In genomic region chr10:13842855-13843254, GRCm38 (mm10) we compare ENCODE assay signal across 11 mouse cellular contexts. TPM values are rescaled to one million over a fixed set of nuclear protein-coding genes. Genes with fewer than 3 reads are reported as not detected.
DNase-seq lines count a peak whose midpoint lies in the region; ATAC-seq lines count a peak whose summit lies in the region.
"Had no signal": no experiment of that assay in that cellular context is flagged by ENCODE, and none has a peak within 500 bp of the region (broad histone marks: within the 10 kb centered on the region; RNA-seq: fewer than 3 reads in every experiment).

No protein-coding gene starts in this region.

- H3K9ac ChIP-seq in hindbrain, embryonic 13.5 days: no peak overlapping the region
- H3K9ac ChIP-seq in hindbrain, embryonic 11.5 days (ENCODE audit: low read depth, low read length): no peak overlapping the region
- H3K9ac ChIP-seq: liver, embryonic 13.5 days had no signal

- no peaks in the 10 kb centered on the region for H3K27me3 ChIP-seq in hindbrain, embryonic 13.5 days
- H3K27me3 ChIP-seq in hindbrain, embryonic 11.5 days (ENCODE audit: control insufficient read depth, insufficient read depth, low read length): no peaks in the 10 kb centered on the region
- H3K27me3 ChIP-seq: liver, embryonic 13.5 days had no signal

- no peak overlapping the region for H3K4me2 ChIP-seq in hindbrain, embryonic 13.5 days
- H3K4me2 ChIP-seq in hindbrain, embryonic 11.5 days (replicated peaks; ENCODE audit: low read depth, low read length): no peak overlapping the region
- H3K4me2 ChIP-seq: liver, embryonic 13.5 days had no signal

- no peaks in the 10 kb centered on the region for H3K9me3 ChIP-seq in hindbrain, embryonic 13.5 days
- no peaks in the 10 kb centered on the region for H3K9me3 ChIP-seq in hindbrain, embryonic 11.5 days (ENCODE audit: control insufficient read depth, low read length)
- H3K9me3 ChIP-seq: liver, embryonic 13.5 days had no signal

- peaks cover 4% of the 10 kb centered on the region for H3K4me1 ChIP-seq in hindbrain, embryonic 13.5 days (replicated peaks)
- H3K4me1 ChIP-seq in hindbrain, embryonic 11.5 days (replicated peaks; ENCODE audit: control insufficient read depth, insufficient read depth, low read length): no peaks in the 10 kb centered on the region
- H3K4me1 ChIP-seq: liver, embryonic 13.5 days had no signal

- H3K27ac ChIP-seq in hindbrain, embryonic 13.5 days: no peak overlapping the region
- no peak overlapping the region for H3K27ac ChIP-seq in hindbrain, embryonic 11.5 days (ENCODE audit: low read depth, low read length)
- H3K27ac ChIP-seq: liver, embryonic 13.5 days had no signal

- ATAC-seq in hindbrain, embryonic 13.5 days (ENCODE audit: low FRiP score): no peak
- no peak for ATAC-seq in hindbrain, embryonic 11.5 days (ENCODE audit: low FRiP score)
- ATAC-seq: forebrain, embryonic 14.5 days; inflammation-experienced regulatory T-cells, adult 6 months had no signal

- no peaks in the 10 kb centered on the region for H3K36me3 ChIP-seq in hindbrain, embryonic 13.5 days
- H3K36me3 ChIP-seq in hindbrain, embryonic 11.5 days (ENCODE audit: control insufficient read depth, insufficient read depth, low read length): no peaks in the 10 kb centered on the region
- H3K36me3 ChIP-seq: liver, embryonic 13.5 days had no signal

- WGBS in hindbrain, embryonic 13.5 days: 89% methylated on average over 8 of the region's 8 CpGs
- WGBS in hindbrain, embryonic 11.5 days: 86% methylated on average over 8 of the region's 8 CpGs

- intact Hi-C loops in heart, postnatal 14 days (cut with DNase I): no loop called here

- peak; percentile 35 to 51 for DNase-seq in frontal cortex, postnatal 36 days (ENCODE audit: low spot score in 2 of 2)
- DNase-seq in frontal cortex, postnatal 25 days (ENCODE audit: low spot score in 2 of 2): no peak
- DNase-seq in adrenal gland, postnatal 14 days: peak; percentile 26
- peak; percentile 57 to 74 for DNase-seq in gastrocnemius, adult 8-10 months (ENCODE audit: low spot score in 2 of 2)
- peak; percentile 30 to 68 for DNase-seq in heart, postnatal 14 days
- no peak for DNase-seq in hindbrain, embryonic 11.5 days (ENCODE audit: low spot score)
- no peak for DNase-seq in layer of hippocampus, postnatal 10 days (ENCODE audit: low spot score in 2 of 2)
- DNase-seq: liver, embryonic 13.5 days had no signal

- H3K4me3 ChIP-seq in hindbrain, embryonic 13.5 days: no peak overlapping the region
- no peak overlapping the region for H3K4me3 ChIP-seq in hindbrain, embryonic 11.5 days (ENCODE audit: low read depth, low read length)
- H3K4me3 ChIP-seq: liver, embryonic 13.5 days had no signal

RNA-seq across cellular contexts. Expression of gene Aig1, which starts 25.9 kb away (rescaled TPM):
- 27.1 and 29.3 TPM in 2 replicates for total RNA-seq in adrenal gland, postnatal 14 days (2021)
- 10 to 100 TPM; 12.8 to 13.9 (median 13.3) TPM for total RNA-seq in gastrocnemius, adult 8-10 months (2022)
- 10 to 100 TPM; 55.5 to 60.1 TPM for total RNA-seq in heart, postnatal 14 days (2021)
- polyA plus RNA-seq in hindbrain, embryonic 13.5 days (2015; fragmentation: Nextera tagmentation; extraction: Ambion mirVana): 75.3 and 76.5 TPM in 2 replicates
- polyA plus RNA-seq in hindbrain, embryonic 11.5 days (2014; fragmentation: Nextera tagmentation; extraction: Ambion mirVana): 37.5 and 38.5 TPM in 2 replicates
- total RNA-seq in layer of hippocampus, postnatal 10 days (2021): 10 to 100 TPM; 68.0 to 68.7 TPM

Comparison
In these comparisons a context has a peak if more than half of its experiments do, and no peak if none do; other contexts are left out.
1. DNase-seq: peak in frontal cortex, postnatal 36 days (2 of 2), adrenal gland, postnatal 14 days (single experiment), gastrocnemius, adult 8-10 months (2 of 2) and heart, postnatal 14 days (2 of 2); none in frontal cortex, postnatal 25 days (0 of 2), hindbrain, embryonic 11.5 days (single experiment) and layer of hippocampus, postnatal 10 days (0 of 2).